Mouse (Mus musculus) ES-Bruce4 (cell line): ENCODE measurements around the gene Slc8a3.

Experiments used
- CTCF ChIP-seq: IDR thresholded peaks from one replicate; pipeline ENCODE4 v1.8.1; 2011; ENCODE audit warnings: low read depth, low read length
- POLR2A ChIP-seq: IDR thresholded peaks from one replicate; pipeline ENCODE4 v1.8.1; 2011; ENCODE audit warnings: low read length; ENCODE audit not compliant: insufficient read depth

DNA sequence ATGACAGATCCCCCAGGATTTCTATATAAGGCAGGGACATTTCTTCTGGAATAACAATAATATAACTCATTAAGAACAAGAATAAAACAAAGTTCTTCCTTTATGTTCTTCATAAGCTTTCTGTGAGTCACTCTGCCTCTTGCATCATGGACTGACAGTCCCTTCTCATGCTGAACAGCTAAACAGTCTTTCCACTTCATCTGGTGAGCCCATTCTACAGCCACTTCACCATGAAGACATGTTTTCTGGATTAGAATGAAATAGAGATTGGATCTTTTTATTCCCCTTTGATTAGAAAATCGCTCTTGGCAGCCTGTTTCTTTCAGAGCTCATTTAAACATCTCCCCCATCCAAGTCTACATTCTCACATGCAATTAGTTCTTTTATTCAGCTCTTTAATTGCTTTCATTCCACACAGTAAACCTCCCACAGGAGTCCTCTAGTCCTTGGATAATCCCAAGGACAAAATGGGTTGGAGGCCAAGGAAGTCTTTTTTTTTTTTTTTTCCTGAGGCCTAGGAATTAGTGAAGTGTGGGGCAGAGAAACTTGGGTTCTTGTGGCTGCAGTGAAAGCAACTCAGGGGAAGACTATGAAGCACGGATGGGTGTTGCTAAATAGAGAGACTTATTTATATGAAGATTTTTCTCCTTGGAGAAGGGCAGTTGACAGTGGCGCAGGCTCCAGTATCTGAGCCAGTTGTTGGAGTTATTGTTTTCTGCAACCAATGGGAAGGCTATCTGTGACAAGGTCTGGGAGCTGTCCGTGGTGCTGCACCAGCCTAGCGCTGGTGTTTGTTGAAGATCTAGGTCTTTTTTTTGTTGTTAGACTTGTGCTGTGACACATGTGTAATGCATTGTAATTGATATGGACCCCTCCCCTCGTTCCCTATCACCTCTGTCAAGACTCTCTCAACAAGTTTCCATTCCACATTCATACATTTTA is 127.1 kb downstream of the Slc8a3 start:
- TF ChIP-seq CTCF (no peak), POLR2A (no peak)
